Mouse (Mus musculus) kidney, postnatal 10 days (tissue): ENCODE measurements at regions not wholly inside any gene's neighbourhood (a gene's known extent, or its start where the extent isn't known, plus 50 kb on each side); places are given as distances from the start of the nearest gene placed in this dataset.
"Not testable (repeated sequence)": the region's sequence is repeated elsewhere in the genome, so short reads cannot be mapped to it uniquely, and the experiment has no call there.

Experiments
- DNase-seq: peaks from one replicate; pipeline ENCODE4 v3.0.0; 2021; ENCODE audit warnings: mixed read lengths

DNA sequence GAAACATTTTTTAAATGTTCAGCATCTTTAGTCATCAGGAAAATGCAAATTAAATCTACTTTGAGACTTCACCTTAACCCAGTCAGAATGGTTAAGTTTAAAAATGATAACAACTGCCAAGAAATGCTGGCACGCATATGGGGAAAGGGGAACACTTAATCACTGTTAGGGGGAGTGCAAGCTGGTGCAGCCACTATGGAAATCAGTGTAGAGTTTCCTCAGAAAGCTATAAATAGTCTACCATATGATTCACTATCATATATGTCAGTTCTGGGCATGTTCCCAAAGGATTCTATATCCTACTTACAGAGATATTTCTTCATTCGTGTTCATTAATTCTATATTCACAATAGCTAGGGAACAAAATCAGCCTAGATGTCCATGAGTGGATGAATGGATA is 61.6 kb upstream of the Tra2b start:
- no peak for DNase-seq

DNA sequence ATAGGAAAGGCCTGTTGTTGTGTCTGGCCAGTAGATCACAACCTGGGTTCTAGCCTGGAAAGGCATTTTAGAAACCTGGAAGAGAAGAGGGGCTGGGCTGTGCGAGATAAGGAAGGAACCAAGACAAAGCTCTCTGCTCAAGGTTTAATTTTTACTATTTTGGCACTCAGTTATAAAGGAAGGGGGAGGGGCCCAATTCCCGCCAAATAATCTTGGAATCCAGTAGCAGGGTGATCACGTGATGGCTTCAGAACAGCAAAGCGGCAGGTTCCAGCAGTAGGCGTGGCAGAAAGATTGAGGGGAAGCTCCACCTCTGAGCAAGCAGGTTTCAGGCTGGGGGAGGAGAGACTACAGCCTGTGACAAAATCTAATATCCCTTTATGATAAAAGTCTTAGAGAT is 59.4 kb upstream of the Tra2b start:
- DNase-seq, result not testable (repeated sequence)

DNA sequence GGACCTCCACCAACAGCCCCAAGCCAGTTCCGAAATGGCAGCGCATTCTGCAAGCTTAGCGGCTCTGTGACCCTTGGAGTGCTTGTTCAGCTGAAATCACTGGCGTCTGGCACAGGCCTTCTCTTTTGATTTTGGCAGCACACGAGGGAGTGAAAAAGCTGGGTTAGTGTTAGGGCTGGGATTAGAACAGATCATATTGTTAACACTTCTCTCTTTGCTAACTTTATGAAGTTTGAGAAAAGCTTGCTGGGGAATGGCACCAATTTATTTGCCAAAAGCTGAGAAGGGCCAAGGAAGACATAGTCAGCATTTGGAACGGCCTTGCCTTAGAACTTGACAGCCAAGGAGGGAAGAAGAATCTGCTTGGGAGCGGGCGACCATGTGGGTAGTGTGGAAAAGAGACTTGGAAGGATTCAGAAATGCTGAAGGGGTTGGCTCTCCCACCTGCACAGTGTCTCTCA is 50.5 kb upstream of the Tra2b start:
- peak; percentile 36 for DNase-seq
